Mouse (Mus musculus): ENCODE measurements around the gene Sugct. TPM values are rescaled to one million over a fixed set of nuclear protein-coding genes. Genes with fewer than 3 reads are reported as not detected.
"Not testable (repeated sequence)": the region's sequence is repeated elsewhere in the genome, so short reads cannot be mapped to it uniquely, and the experiment has no call there.

The Sugct gene
- total and polyA plus RNA-seq, 2 experiments from 2014 or later, result 1.3 to 4.4 TPM

GRCm38 (mm10) chr13:17536341-17536740, 159.0 kb downstream of the Sugct start:
- Histone ChIP-seq H3K27ac (ENCODE audit: low read depth) (no peak overlapping the region), H3K4me2 (ENCODE audit: low read depth, low read length) (no peak overlapping the region), H3K4me3 (ENCODE audit: low read depth, low read length) (no peak overlapping the region), H3K36me3 (replicated peaks; ENCODE audit: control insufficient read depth, insufficient read depth, low read length) (no peaks in the 10 kb centered on the region), H3K9ac (replicated peaks; ENCODE audit: low read depth, low read length) (no peak overlapping the region), H3K27me3 (ENCODE audit: control insufficient read depth, insufficient read depth, low read length) (no peaks in the 10 kb centered on the region), H3K4me1 (ENCODE audit: control insufficient read depth, insufficient read depth) (no peaks in the 10 kb centered on the region), H3K9me3 (replicated peaks; ENCODE audit: control insufficient read depth, low read length) (no peaks in the 10 kb centered on the region)
- DNase-seq (ENCODE audit: low spot score) (no peak), ATAC-seq (ENCODE audit: insufficient read depth, low read depth) (no peak)
- TF ChIP-seq EP300 (IDR thresholded peaks at IDR 0.05; ENCODE audit: low read depth), result no peak
- no peak for TF ChIP-seq CTCF (IDR thresholded peaks at IDR 0.05; ENCODE audit: low read depth)
- WGBS, result 81% methylated on average over 1 of the region's 1 CpGs

GRCm38 (mm10) chr13:17534871-17535270, 160.5 kb downstream of the Sugct start:
- no peaks in the 10 kb centered on the region for H3K4me1 ChIP-seq (ENCODE audit: control insufficient read depth, insufficient read depth)
- 59% methylated on average over 4 of the region's 4 CpGs for WGBS
- DNase-seq (ENCODE audit: low spot score) (no peak), ATAC-seq (ENCODE audit: insufficient read depth, low read depth) (no peak)
- TF ChIP-seq EP300 (IDR thresholded peaks at IDR 0.05; ENCODE audit: low read depth) (no peak), CTCF (IDR thresholded peaks at IDR 0.05; ENCODE audit: low read depth) (no peak)
- no peak overlapping the region for H3K4me3 ChIP-seq (ENCODE audit: low read depth, low read length)
- H3K9ac ChIP-seq (replicated peaks; ENCODE audit: low read depth, low read length), result no peak overlapping the region
- no peak overlapping the region for H3K27ac ChIP-seq (ENCODE audit: low read depth)
- no peaks in the 10 kb centered on the region for H3K27me3 ChIP-seq (ENCODE audit: control insufficient read depth, insufficient read depth, low read length)
- no peaks in the 10 kb centered on the region for H3K36me3 ChIP-seq (replicated peaks; ENCODE audit: control insufficient read depth, insufficient read depth, low read length)
- no peak overlapping the region for H3K4me2 ChIP-seq (ENCODE audit: low read depth, low read length)
- H3K9me3 ChIP-seq (replicated peaks; ENCODE audit: control insufficient read depth, low read length), result no peaks in the 10 kb centered on the region

GRCm38 (mm10) chr13:17534469-17534868, 160.9 kb downstream of the Sugct start:
- H3K9ac ChIP-seq (replicated peaks; ENCODE audit: low read depth, low read length), result no peak overlapping the region
- TF ChIP-seq EP300 (IDR thresholded peaks at IDR 0.05; ENCODE audit: low read depth), result no peak
- no peak for TF ChIP-seq CTCF (IDR thresholded peaks at IDR 0.05; ENCODE audit: low read depth)
- H3K4me3 ChIP-seq (ENCODE audit: low read depth, low read length), result no peak overlapping the region
- ATAC-seq (ENCODE audit: insufficient read depth, low read depth), result no peak
- DNase-seq (ENCODE audit: low spot score), result no peak
- H3K4me1 ChIP-seq (ENCODE audit: control insufficient read depth, insufficient read depth), result no peaks in the 10 kb centered on the region
- 42% methylated on average over 4 of the region's 4 CpGs for WGBS
- no peaks in the 10 kb centered on the region for H3K27me3 ChIP-seq (ENCODE audit: control insufficient read depth, insufficient read depth, low read length)
- no peak overlapping the region for H3K4me2 ChIP-seq (ENCODE audit: low read depth, low read length)
- H3K9me3 ChIP-seq (replicated peaks; ENCODE audit: control insufficient read depth, low read length), result no peaks in the 10 kb centered on the region
- no peak overlapping the region for H3K27ac ChIP-seq (ENCODE audit: low read depth)
- no peaks in the 10 kb centered on the region for H3K36me3 ChIP-seq (replicated peaks; ENCODE audit: control insufficient read depth, insufficient read depth, low read length)

GRCm38 (mm10) chr13:17511184-17511778, 184.1 kb downstream of the Sugct start:
- DNase-seq (ENCODE audit: low spot score) (no peak), ATAC-seq (ENCODE audit: insufficient read depth, low read depth) (no peak)
- TF ChIP-seq CTCF (IDR thresholded peaks at IDR 0.05; ENCODE audit: low read depth) (no peak), EP300 (IDR thresholded peaks at IDR 0.05; ENCODE audit: low read depth) (no peak)
- no peaks in the 10 kb centered on the region for H3K4me1 ChIP-seq (ENCODE audit: control insufficient read depth, insufficient read depth)
- no peak overlapping the region for H3K27ac ChIP-seq (ENCODE audit: low read depth)
- no peak overlapping the region for H3K9ac ChIP-seq (replicated peaks; ENCODE audit: low read depth, low read length)
- H3K4me2 ChIP-seq (ENCODE audit: low read depth, low read length), result no peak overlapping the region
- 65% methylated on average over 4 of the region's 4 CpGs for WGBS
- no peaks in the 10 kb centered on the region for H3K36me3 ChIP-seq (replicated peaks; ENCODE audit: control insufficient read depth, insufficient read depth, low read length)
- no peaks in the 10 kb centered on the region for H3K9me3 ChIP-seq (replicated peaks; ENCODE audit: control insufficient read depth, low read length)
- no peaks in the 10 kb centered on the region for H3K27me3 ChIP-seq (ENCODE audit: control insufficient read depth, insufficient read depth, low read length)
- H3K4me3 ChIP-seq (ENCODE audit: low read depth, low read length), result no peak overlapping the region

GRCm38 (mm10) chr13:17494936-17495335, 200.4 kb downstream of the Sugct start:
- ATAC-seq (ENCODE audit: insufficient read depth, low read depth) (no peak), DNase-seq (ENCODE audit: low spot score) (no peak)
- no peak overlapping the region for H3K4me3 ChIP-seq (ENCODE audit: low read depth, low read length)
- no peak overlapping the region for H3K9ac ChIP-seq (replicated peaks; ENCODE audit: low read depth, low read length)
- H3K27ac ChIP-seq (ENCODE audit: low read depth), result no peak overlapping the region
- no peaks in the 10 kb centered on the region for H3K9me3 ChIP-seq (replicated peaks; ENCODE audit: control insufficient read depth, low read length)
- TF ChIP-seq EP300 (IDR thresholded peaks at IDR 0.05; ENCODE audit: low read depth) (no peak), CTCF (IDR thresholded peaks at IDR 0.05; ENCODE audit: low read depth) (no peak)
- no peak overlapping the region for H3K4me2 ChIP-seq (ENCODE audit: low read depth, low read length)
- no peaks in the 10 kb centered on the region for H3K27me3 ChIP-seq (ENCODE audit: control insufficient read depth, insufficient read depth, low read length)
- 75% methylated on average over 1 of the region's 1 CpGs for WGBS
- no peaks in the 10 kb centered on the region for H3K4me1 ChIP-seq (ENCODE audit: control insufficient read depth, insufficient read depth)
- H3K36me3 ChIP-seq (replicated peaks; ENCODE audit: control insufficient read depth, insufficient read depth, low read length), result no peaks in the 10 kb centered on the region

- H3K4me2 ChIP-seq (ENCODE audit: low read depth, low read length), result no peak overlapping the region
- H3K36me3 ChIP-seq (replicated peaks; ENCODE audit: control insufficient read depth, insufficient read depth, low read length), result no peaks in the 10 kb centered on the region
- no peak overlapping the region for H3K27ac ChIP-seq (ENCODE audit: low read depth)
- no peak overlapping the region for H3K9ac ChIP-seq (replicated peaks; ENCODE audit: low read depth, low read length)
- no peaks in the 10 kb centered on the region for H3K4me1 ChIP-seq (ENCODE audit: control insufficient read depth, insufficient read depth)
- 61% methylated on average over 5 of the region's 5 CpGs for WGBS
- TF ChIP-seq EP300 (IDR thresholded peaks at IDR 0.05; ENCODE audit: low read depth) (no peak), CTCF (IDR thresholded peaks at IDR 0.05; ENCODE audit: low read depth) (no peak)
- ATAC-seq (ENCODE audit: insufficient read depth, low read depth) (no peak), DNase-seq (ENCODE audit: low spot score) (no peak)
- no peak overlapping the region for H3K4me3 ChIP-seq (ENCODE audit: low read depth, low read length)
- no peaks in the 10 kb centered on the region for H3K27me3 ChIP-seq (ENCODE audit: control insufficient read depth, insufficient read depth, low read length)
- no peaks in the 10 kb centered on the region for H3K9me3 ChIP-seq (replicated peaks; ENCODE audit: control insufficient read depth, low read length)
These were observed 201.2 kb downstream of the Sugct start for GRCm38 (mm10) chr13:17494056-17494574.

- ATAC-seq (ENCODE audit: insufficient read depth, low read depth); H3K27me3 ChIP-seq (ENCODE audit: control insufficient read depth, insufficient read depth, low read length); H3K9ac ChIP-seq (replicated peaks; ENCODE audit: low read depth, low read length); H3K36me3 ChIP-seq (replicated peaks; ENCODE audit: control insufficient read depth, insufficient read depth, low read length); H3K4me1 ChIP-seq (ENCODE audit: control insufficient read depth, insufficient read depth); DNase-seq (ENCODE audit: low spot score); H3K9me3 ChIP-seq (replicated peaks; ENCODE audit: control insufficient read depth, low read length); H3K27ac ChIP-seq (ENCODE audit: low read depth); H3K4me3 ChIP-seq (ENCODE audit: low read depth, low read length); H3K4me2 ChIP-seq (ENCODE audit: low read depth, low read length): not testable (repeated sequence)
- 41% methylated on average over 1 of the region's 1 CpGs for WGBS
These were observed 237.4 kb downstream of the Sugct start for GRCm38 (mm10) chr13:17457981-17458380.

Measured in heart, postnatal 0 days (tissue).